Comparison of ENCODE assay signal across 13 mouse cellular contexts in genomic region chr2:51047520-51047919, GRCm38 (mm10).
"Had no signal": no experiment of that assay in that cellular context is flagged by ENCODE, and none has a peak within 500 bp of the region (broad histone marks: within the 10 kb centered on the region; RNA-seq: fewer than 3 reads in every experiment).

No protein-coding gene starts in this region.

- DNase-seq: kidney, postnatal 25 days; lung, adult 2 months; lung, postnatal 36 days; right cerebral cortex, postnatal 14 days; thymus, postnatal 4 days had no signal

- H3K9me3 ChIP-seq: limb, embryonic 10.5 days; liver, embryonic 15.5 days; neural tube, embryonic 13.5 days had no signal

- H3K4me1 ChIP-seq: limb, embryonic 10.5 days; liver, embryonic 15.5 days had no signal

- ATAC-seq: lung, postnatal 0 days; midbrain, embryonic 16.5 days had no signal

- H3K36me3 ChIP-seq: limb, embryonic 10.5 days; liver, embryonic 15.5 days; neural tube, embryonic 13.5 days had no signal

- H3K9ac ChIP-seq: liver, embryonic 15.5 days; neural tube, embryonic 13.5 days had no signal

- H3K4me2 ChIP-seq: liver, embryonic 11.5 days; liver, embryonic 15.5 days; midbrain, embryonic 11.5 days; neural tube, embryonic 13.5 days had no signal

- H3K27ac ChIP-seq: left cerebral cortex, adult 2 months; limb, embryonic 10.5 days; liver, embryonic 15.5 days; neural tube, embryonic 13.5 days had no signal

- H3K4me3 ChIP-seq: left cerebral cortex, adult 2 months; limb, embryonic 10.5 days; liver, embryonic 15.5 days; neural tube, embryonic 13.5 days had no signal

- H3K27me3 ChIP-seq: liver, embryonic 15.5 days; neural tube, embryonic 13.5 days had no signal
